Comparison of ENCODE assay signal across 11 mouse cellular contexts in genomic region chr7:119525881-119526281, GRCm38 (mm10). TPM values are rescaled to one million over a fixed set of nuclear protein-coding genes. Genes with fewer than 3 reads are reported as not detected.
DNase-seq lines count a peak whose midpoint lies in the region; TF ChIP-seq lines count a peak whose summit lies in the region.
"Had no signal": no experiment of that assay in that cellular context is flagged by ENCODE, and none has a peak within 500 bp of the region (broad histone marks: within the 10 kb centered on the region; RNA-seq: fewer than 3 reads in every experiment).

No protein-coding gene starts in this region.

- no peak for TF ChIP-seq POLR2A in cerebellum, adult 2 months (IDR thresholded peaks at IDR 0.05; ENCODE audit: borderline replicate concordance, insufficient read depth, low read length)

- no peaks in the 10 kb centered on the region for H3K4me1 ChIP-seq in cerebellum, adult 2 months (ENCODE audit: control insufficient read depth, insufficient read depth, low read length)

- H3K27ac ChIP-seq in cerebellum, adult 2 months (ENCODE audit: insufficient read depth, low read length): no peak overlapping the region
- H3K27ac ChIP-seq: macrophage had no signal

- intact Hi-C loops in heart, postnatal 36 days (cut with DNase I): no loop called here

- no peak for TF ChIP-seq CTCF in cerebellum, adult 2 months (IDR thresholded peaks at IDR 0.05; ENCODE audit: borderline replicate concordance, insufficient read depth, low read depth, low read length)

- peak; percentile 10 to 37 for DNase-seq in cerebellum, adult 2 months
- no peak for DNase-seq in cerebellum, adult 8-10 months
- peak; percentile 6 to 34 for DNase-seq in layer of hippocampus, adult 18-20 months (ENCODE audit: low spot score in 2 of 2)
- no peak for DNase-seq in layer of hippocampus, adult 11-12 months (ENCODE audit: low spot score)
- peak; percentile 85 for DNase-seq in adipocyte (ENCODE audit: low spot score)
- peak; percentile 30 to 37 for DNase-seq in heart, postnatal 36 days
- DNase-seq in spleen, adult 18-20 months: no peak
- no peak for DNase-seq in right cerebral cortex, adult 2 months (ENCODE audit: low spot score in 2 of 2)

- H3K4me3 ChIP-seq in cerebellum, adult 2 months (replicated peaks; ENCODE audit: insufficient read depth, low read depth, low read length): no peak overlapping the region

- no peaks in the 10 kb centered on the region for H3K27me3 ChIP-seq in cerebellum, adult 2 months (ENCODE audit: control insufficient read depth, insufficient read depth, low read length)

- 5% methylated on average over 2 of the region's 2 CpGs for WGBS in cerebellum, adult 2 months

RNA-seq across cellular contexts. Expression of gene Pdilt, which starts 2.6 kb away (rescaled TPM):
- polyA plus RNA-seq in cerebellum, adult 2 months (2012; rRNA removed): not detected in 2 replicates
- total RNA-seq in layer of hippocampus, adult 18-20 months (2021): not detected
- not detected for total RNA-seq in heart, postnatal 36 days (2021)
- polyA plus RNA-seq: frontal cortex, adult 2 months; macrophage had no signal

RNA-seq across cellular contexts. Expression of gene Acsm5, which starts 6.6 kb away (rescaled TPM):
- polyA plus RNA-seq in cerebellum, adult 2 months (2012; rRNA removed): 1.1 and 1.5 TPM in 2 replicates
- total RNA-seq in layer of hippocampus, adult 18-20 months (2021): 1 to 10 TPM; 1.1 to 1.2 TPM
- total RNA-seq in heart, postnatal 36 days (2021): 10 to 100 TPM in 1 of 2 experiments, 1 to 10 TPM in 1; 8.8 to 17.7 TPM
- polyA plus RNA-seq: macrophage had no signal

RNA-seq across cellular contexts. Expression of gene Acsm2, which starts 28.3 kb away (rescaled TPM):
- not detected in 2 replicates for polyA plus RNA-seq in cerebellum, adult 2 months (2012; rRNA removed)
- total RNA-seq in layer of hippocampus, adult 18-20 months (2021): not detected
- not detected for total RNA-seq in heart, postnatal 36 days (2021)
- total RNA-seq: layer of hippocampus, adult 8-10 months had no signal
- polyA plus RNA-seq: frontal cortex, adult 2 months; macrophage had no signal

RNA-seq across cellular contexts. Expression of gene Umod, which starts 46.8 kb away (rescaled TPM):
- not detected in 2 replicates for polyA plus RNA-seq in cerebellum, adult 2 months (2012; rRNA removed)
- total RNA-seq in layer of hippocampus, adult 18-20 months (2021): not detected
- not detected for total RNA-seq in heart, postnatal 36 days (2021)
- total RNA-seq: layer of hippocampus, adult 8-10 months had no signal
- polyA plus RNA-seq: frontal cortex, adult 2 months; macrophage had no signal

Comparison
In these comparisons a context has a peak if more than half of its experiments do, and no peak if none do; other contexts are left out.
1. DNase-seq: peak in cerebellum, adult 2 months (2 of 2), layer of hippocampus, adult 18-20 months (2 of 2), adipocyte (single experiment) and heart, postnatal 36 days (2 of 2); none in cerebellum, adult 8-10 months (single experiment), layer of hippocampus, adult 11-12 months (single experiment), spleen, adult 18-20 months (0 of 2) and right cerebral cortex, adult 2 months (0 of 2).
2. RNA of gene Acsm5, which starts 6.6 kb away (total RNA-seq): 8.8 to 17.7 TPM in heart, postnatal 36 days; 1.1 to 1.2 TPM in layer of hippocampus, adult 18-20 months; every median in the first group is over 4 times any median in the second.